Mouse (Mus musculus) bone marrow macrophage, adult 2 months (primary cell): ENCODE measurements around the gene 4932438H23Rik.

Experiments used
- CTCF ChIP-seq: IDR thresholded peaks from 2 replicates; pipeline ENCODE4 v1.5.1; 2012; ENCODE audit warnings: low read depth, mild to moderate bottlenecking, low read length, moderate library complexity
- POLR2A ChIP-seq: IDR thresholded peaks from 2 replicates; pipeline ENCODE4 v1.6.1; 2012; ENCODE audit warnings: mild to moderate bottlenecking, low read depth, low read length, borderline replicate concordance

DNA sequence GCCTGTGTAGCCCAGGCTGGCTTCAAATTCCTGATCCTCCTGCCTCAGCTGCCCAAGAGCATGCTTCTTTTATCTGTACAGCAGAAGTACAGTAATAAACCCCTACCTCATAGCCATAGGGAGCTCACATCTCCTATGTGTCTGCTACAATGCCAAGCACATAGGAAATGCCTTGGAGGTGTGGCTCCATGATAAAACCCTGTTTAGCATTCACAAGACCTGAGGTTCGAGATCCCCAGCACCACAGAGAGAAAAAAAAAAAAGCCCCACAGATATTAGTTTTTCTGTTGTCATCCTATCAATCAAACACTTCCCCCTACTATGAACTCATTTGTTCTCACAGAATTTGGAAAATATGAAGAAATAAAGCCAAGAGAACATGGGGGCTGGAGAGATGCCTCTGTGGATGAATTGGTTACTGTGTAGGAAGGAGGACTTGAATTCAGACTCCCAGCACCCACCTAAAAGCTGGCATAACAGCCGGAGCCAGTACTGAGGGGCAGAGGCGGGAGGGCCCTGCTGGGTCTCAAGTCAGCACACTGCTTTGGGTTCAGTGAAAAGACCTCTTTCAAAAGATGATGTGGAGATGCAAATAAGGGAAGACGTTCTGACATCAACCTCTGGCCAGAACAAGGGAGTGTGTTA lies 11.8 kb downstream of the 4932438H23Rik start:
- TF ChIP-seq CTCF (no peak), POLR2A (no peak)
